Mouse (Mus musculus) spleen, adult 2 months (tissue): ENCODE measurements around the gene Pigp.

ENCODE experiments used
- CTCF ChIP-seq: fragments of 200-500 bp; IDR thresholded peaks from 2 replicates; pipeline ENCODE4 v1.5.1; 2011; ENCODE audit warnings: mild to moderate bottlenecking, inconsistent platforms; ENCODE audit not compliant: insufficient read depth, insufficient read length, insufficient replicate concordance; ENCODE audit errors: extremely low read depth
- POLR2A ChIP-seq: fragments of 200-500 bp; IDR thresholded peaks from 2 replicates; pipeline ENCODE4 v1.6.1; 2011; ENCODE audit warnings: low read depth, low read length, inconsistent platforms

GRCm38 (mm10) chr16:94331233-94331885 is 40.3 kb downstream of the Pigp start:
- TF ChIP-seq CTCF = no peak
- no peak for TF ChIP-seq POLR2A
